8 mouse cellular contexts compared by ENCODE assay signal in genomic region chr9:66350788-66351430, GRCm38 (mm10). TPM values are rescaled to one million over a fixed set of nuclear protein-coding genes. Genes with fewer than 3 reads are reported as not detected.
DNase-seq lines count a peak whose midpoint lies in the region; ATAC-seq and TF ChIP-seq lines count a peak whose summit lies in the region.

No protein-coding gene starts in this region.

- H3K27me3 ChIP-seq in hindbrain, embryonic 13.5 days = no peaks in the 10 kb centered on the region
- no peaks in the 10 kb centered on the region for H3K27me3 ChIP-seq in liver, embryonic 13.5 days
- no peaks in the 10 kb centered on the region for H3K27me3 ChIP-seq in small intestine, adult 2 months (ENCODE audit: control insufficient read depth, insufficient read depth, low read length)

- peak overlapping the region; percentile 38 for H3K27ac ChIP-seq in ES-E14 (ENCODE audit: insufficient read depth, low read depth, low read length, poor library complexity, severe bottlenecking)
- H3K27ac ChIP-seq in hindbrain, embryonic 13.5 days = peak overlapping the region; percentile 99
- H3K27ac ChIP-seq in liver, embryonic 13.5 days = peak overlapping the region; percentile 100
- peak overlapping the region; percentile 88 for H3K27ac ChIP-seq in small intestine, adult 2 months (ENCODE audit: insufficient read depth, low read depth, low read length)

- peak; percentile 27 for ATAC-seq in hindbrain, embryonic 13.5 days (ENCODE audit: low FRiP score)
- ATAC-seq in liver, embryonic 13.5 days (ENCODE audit: low read depth) = peak; percentile 35

- H3K4me1 ChIP-seq in ES-E14 (ENCODE audit: control insufficient read depth in 2 of 2, insufficient read depth in 2 of 2, low read length in 2 of 2, poor library complexity in 1 of 2) = peaks cover 0 to 8% of the 10 kb centered on the region in 2 experiments; a peak in 1 of 4 replicates
- peaks cover 23% of the 10 kb centered on the region for H3K4me1 ChIP-seq in hindbrain, embryonic 13.5 days (replicated peaks)
- peaks cover 64% of the 10 kb centered on the region for H3K4me1 ChIP-seq in liver, embryonic 13.5 days (replicated peaks)
- no peaks in the 10 kb centered on the region; the same call in 1 of the 2 replicates for H3K4me1 ChIP-seq in small intestine, adult 2 months (ENCODE audit: control insufficient read depth, insufficient read depth, insufficient read length, low read length)

- under 1% methylated on average over 31 of the region's 32 CpGs for WGBS in hindbrain, embryonic 13.5 days
- under 1% methylated on average over 32 of the region's 32 CpGs for WGBS in liver, embryonic 13.5 days (ENCODE audit: insufficient replicate concordance)
- 1% methylated on average over 32 of the region's 32 CpGs for WGBS in small intestine, adult 2 months

- in situ Hi-C loops in ES-E14 (cut with MboI; ENCODE audit: low sequenced_read_pairs in 2 of 2, unreplicated experiment in 2 of 2) = no loop called here

- no peak for TF ChIP-seq CTCF in small intestine, adult 2 months (IDR thresholded peaks at IDR 0.05; ENCODE audit: extremely low read depth, insufficient read length, insufficient replicate concordance, low read depth, low read length)

- peak overlapping the region; percentile 71 for H3K4me2 ChIP-seq in hindbrain, embryonic 13.5 days
- H3K4me2 ChIP-seq in liver, embryonic 13.5 days = peak overlapping the region; percentile 78

- H3K9ac ChIP-seq in ES-E14 (ENCODE audit: insufficient read depth, low read depth, low read length, poor library complexity, severe bottlenecking) = peak overlapping the region; percentile 92
- H3K9ac ChIP-seq in hindbrain, embryonic 13.5 days = peak overlapping the region; percentile 99
- H3K9ac ChIP-seq in liver, embryonic 13.5 days = peak overlapping the region; percentile 100

- peak; percentile 4 to 8 for DNase-seq in kidney, adult 8-10 months
- DNase-seq in kidney, postnatal 14 days = no peak
- no peak for DNase-seq in ES-E14 (ENCODE audit: low read depth, low spot score)
- DNase-seq in cerebellum, postnatal 36 days = peak; percentile 27 to 44
- DNase-seq in liver, embryonic 13.5 days = no peak
- DNase-seq in natural killer cell, adult 2 months (ENCODE audit: low spot score in 2 of 2) = no peak

- no peak for TF ChIP-seq POLR2A in small intestine, adult 2 months (IDR thresholded peaks at IDR 0.05; ENCODE audit: low read depth, low read length)

- H3K4me3 ChIP-seq in ES-E14 (ENCODE audit: insufficient read depth in 1 of 2, low read depth in 1 of 2, low read length in 2 of 2, poor library complexity in 1 of 2, severe bottlenecking in 1 of 2) = peak overlapping the region; percentile 71 to 93
- H3K4me3 ChIP-seq in hindbrain, embryonic 13.5 days = peak overlapping the region; percentile 88
- H3K4me3 ChIP-seq in liver, embryonic 13.5 days (replicated peaks) = peak overlapping the region; percentile 100
- peak overlapping the region; percentile 72 for H3K4me3 ChIP-seq in small intestine, adult 2 months (ENCODE audit: low read depth, low read length)

- H3K36me3 ChIP-seq in ES-E14 (ENCODE audit: control insufficient read depth, insufficient read depth, low read length, poor library complexity, severe bottlenecking) = no peaks in the 10 kb centered on the region
- no peaks in the 10 kb centered on the region for H3K36me3 ChIP-seq in hindbrain, embryonic 13.5 days
- 0 out of 2 replicates have a peak, but pooled peaks cover 4% of the 10 kb centered on the region for H3K36me3 ChIP-seq in liver, embryonic 13.5 days
- H3K36me3 ChIP-seq in small intestine, adult 2 months (ENCODE audit: control insufficient read depth, insufficient read depth, low read length) = no peaks in the 10 kb centered on the region

- H3K9me3 ChIP-seq in ES-E14 (ENCODE audit: control insufficient read depth, insufficient read depth, low read depth, low read length) = no peaks in the 10 kb centered on the region
- H3K9me3 ChIP-seq in hindbrain, embryonic 13.5 days = no peaks in the 10 kb centered on the region
- no peaks in the 10 kb centered on the region for H3K9me3 ChIP-seq in liver, embryonic 13.5 days (replicated peaks)

TF ChIP-seq in ES-E14, 5 proteins besides CTCF, POLR2A, EP300 and RAD21:
- no peak; the same call in 1 of the 2 replicates for TF ChIP-seq HCFC1 (IDR thresholded peaks at IDR 0.05; ENCODE audit: borderline replicate concordance, insufficient read depth, low read length)
- TF ChIP-seq MAFK (IDR thresholded peaks at IDR 0.05; ENCODE audit: insufficient read depth, low read depth, low read length) = no peak
- no peak for TF ChIP-seq ZC3H11A (IDR thresholded peaks at IDR 0.05; ENCODE audit: borderline replicate concordance, low read depth, low read length)
- TF ChIP-seq ZNF384 (IDR thresholded peaks at IDR 0.05; ENCODE audit: low read depth, low read length) = no peak
- no peak for TF ChIP-seq CHD2 (IDR thresholded peaks at IDR 0.05; ENCODE audit: low read depth, low read length)
TF ChIP-seq in ES-E14: peak in this region for 0.

RNA-seq across cellular contexts. Expression of gene Herc1, which starts 0.7 kb away (rescaled TPM):
- 39.3 and 43.3 TPM in 2 replicates for total RNA-seq in ES-E14 (2012; rRNA removed)
- 47.8 and 48.9 TPM in 2 replicates for polyA plus RNA-seq in hindbrain, embryonic 13.5 days (2015; fragmentation: Nextera tagmentation; extraction: Ambion mirVana)
- polyA plus RNA-seq in liver, embryonic 13.5 days (2015; fragmentation: Nextera tagmentation; extraction: Ambion mirVana) = 26.7 and 28.5 TPM in 2 replicates
- polyA plus RNA-seq in small intestine, adult 2 months (2012; rRNA removed) = 4.3 and 9.3 TPM in 2 replicates

Comparison
In these comparisons a context has a peak if more than half of its experiments do, and no peak if none do; other contexts are left out.
1. DNase-seq: peak in kidney, adult 8-10 months (2 of 2) and cerebellum, postnatal 36 days (2 of 2); none in kidney, postnatal 14 days (single experiment), ES-E14 (single experiment), liver, embryonic 13.5 days (single experiment) and natural killer cell, adult 2 months (0 of 2).
2. H3K27ac ChIP-seq: peak in every context shown above with its lines; median percentile 100 in liver, embryonic 13.5 days; 99 in hindbrain, embryonic 13.5 days; 88 in small intestine, adult 2 months; 38 in ES-E14.
3. Peak in every context shown above with its lines, with median percentiles within 50 percentile points of each other: H3K4me3 ChIP-seq and H3K9ac ChIP-seq.